Mouse (Mus musculus) stomach, postnatal 0 days (tissue): ENCODE measurements at regions not wholly inside any gene's neighbourhood (a gene's known extent, or its start where the extent isn't known, plus 50 kb on each side); places are given as distances from the start of the nearest gene placed in this dataset.

Experiments used
- ATAC-seq: fragments of 200-750 bp; cut with Nextera tagmentation; 2 replicates; pipeline ENCODE4 v1.8.0; 2017; ENCODE audit not compliant: low FRiP score, low TSS enrichment
- DNase-seq: peaks from one replicate; pipeline ENCODE4 v3.0.0-alpha.2; 2016; ENCODE audit warnings: low spot score
- H3K27ac ChIP-seq: fragments of 300-500 bp; sonication (generic); replicated peaks from 2 replicates; pipeline ENCODE4 v1.5.1; 2014; ENCODE audit warnings: mild to moderate bottlenecking, control low read depth
- H3K27me3 ChIP-seq: fragments of 300-500 bp; sonication (generic); 2 replicates; pipeline ENCODE4 v1.6.1; 2014; ENCODE audit warnings: low read length; ENCODE audit not compliant: control insufficient read depth, insufficient read depth
- H3K36me3 ChIP-seq: fragments of 300-500 bp; sonication (generic); 2 replicates; pipeline ENCODE4 v1.6.1; 2014; ENCODE audit warnings: low read length, mixed read lengths; ENCODE audit not compliant: control insufficient read depth, insufficient read depth
- H3K4me1 ChIP-seq: fragments of 300-500 bp; sonication (generic); replicated peaks from 2 replicates; pipeline ENCODE4 v1.6.1; 2014; ENCODE audit warnings: antibody characterized with exemption; ENCODE audit not compliant: control insufficient read depth, insufficient read depth
- H3K4me2 ChIP-seq: fragments of 300-500 bp; sonication (generic); replicated peaks from 2 replicates; pipeline ENCODE4 v1.6.1; 2014; ENCODE audit warnings: low read depth, mild to moderate bottlenecking, control low read depth, moderate library complexity
- H3K4me3 ChIP-seq: fragments of 300-500 bp; sonication (generic); 2 replicates; pipeline ENCODE4 v1.5.1; 2014; ENCODE audit warnings: low read depth, low read length, control low read depth
- H3K9ac ChIP-seq: fragments of 300-500 bp; sonication (generic); 2 replicates; pipeline ENCODE4 v1.6.1; 2014; ENCODE audit warnings: mild to moderate bottlenecking, low read length, control low read depth, mixed read lengths
- H3K9me3 ChIP-seq: fragments of 300-500 bp; sonication (generic); 2 replicates; pipeline ENCODE4 v1.6.1; 2016; ENCODE audit warnings: low read length; ENCODE audit not compliant: control insufficient read depth
- CTCF ChIP-seq: IDR thresholded peaks from 2 replicates; pipeline ENCODE4 v1.5.1; 2016; ENCODE audit warnings: antibody characterized with exemption, low read depth, mild to moderate bottlenecking, moderate library complexity
- EP300 ChIP-seq: optimal IDR thresholded peaks from 2 replicates; pipeline ENCODE3; 2016; ENCODE audit warnings: antibody characterized with exemption
- WGBS: fragments of 180-500 bp; shearing (Covaris S2); extraction: QIAGEN DNeasy Blood & Tissue Kit; methylation state at CpG from one replicate; pipeline ENCODE4 v1.1.7; 2014; 5-methylcytosine and 5-hydroxymethylcytosine counted together

DNA sequence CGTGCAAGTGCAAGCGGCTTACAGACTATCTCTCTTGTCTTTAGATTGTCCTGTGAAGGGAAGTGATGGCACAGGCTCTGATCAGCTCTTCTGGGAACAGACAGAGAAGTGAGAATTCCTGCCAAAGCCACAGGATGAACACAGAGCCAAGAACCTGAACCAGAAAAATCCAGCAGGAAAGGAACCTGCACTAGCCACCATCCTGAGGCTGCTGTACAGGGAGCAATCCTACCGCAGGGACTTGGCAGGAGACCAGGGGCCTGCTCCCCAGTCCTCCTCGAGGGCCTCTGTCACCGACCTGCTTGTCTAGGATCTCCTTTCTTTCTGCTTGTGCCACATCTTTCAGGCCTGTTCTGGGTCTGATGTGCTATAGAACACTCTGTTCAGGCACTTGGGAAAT, 65.0 kb upstream of the Polg start:
- Histone ChIP-seq H3K9me3 (no peaks in the 10 kb centered on the region), H3K4me1 (peaks cover 4% of the 10 kb centered on the region), H3K27me3 (peaks cover 23% of the 10 kb centered on the region), H3K9ac (no peak overlapping the region), H3K27ac (no peak overlapping the region), H3K4me2 (no peak overlapping the region), H3K4me3 (no peak overlapping the region), H3K36me3 (no peaks in the 10 kb centered on the region)
- 24% methylated on average over 5 of the region's 5 CpGs for WGBS
- DNase-seq, result no peak
- no peak for ATAC-seq
- no peak for TF ChIP-seq EP300
- TF ChIP-seq CTCF, result no peak

DNA sequence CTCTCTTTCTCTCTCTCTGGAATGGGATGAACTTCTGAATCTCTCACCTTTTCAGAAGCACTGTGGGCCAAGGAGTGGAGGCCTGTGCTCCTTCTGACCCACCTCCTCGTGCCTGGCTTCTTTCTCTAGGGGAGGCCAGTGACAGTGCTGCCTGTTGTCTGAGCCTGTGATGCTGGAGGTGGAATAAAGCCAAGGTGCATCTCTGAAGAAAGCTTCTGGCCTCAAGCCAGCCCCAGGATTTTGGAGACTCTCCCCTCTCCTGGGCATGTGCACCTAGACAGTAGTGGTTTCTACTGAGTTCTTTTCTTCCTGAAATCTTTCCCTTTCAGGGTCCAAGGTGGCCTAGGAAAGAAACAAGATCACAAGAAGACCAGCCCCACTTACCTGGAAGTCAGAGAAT, 63.3 kb upstream of the Polg start:
- no peaks in the 10 kb centered on the region for H3K4me1 ChIP-seq
- DNase-seq, result no peak
- no peaks in the 10 kb centered on the region for H3K36me3 ChIP-seq
- 17% methylated on average over 1 of the region's 1 CpGs for WGBS
- no peak overlapping the region for H3K4me2 ChIP-seq
- no peak overlapping the region for H3K27ac ChIP-seq
- peaks cover 14% of the 10 kb centered on the region; the same call in 1 of the 2 replicates for H3K27me3 ChIP-seq
- no peak for ATAC-seq
- TF ChIP-seq CTCF (no peak), EP300 (no peak)
- H3K4me3 ChIP-seq, result no peak overlapping the region
- H3K9me3 ChIP-seq, result no peaks in the 10 kb centered on the region
- no peak overlapping the region for H3K9ac ChIP-seq

- Histone ChIP-seq H3K27me3 (peaks cover 6% of the 10 kb centered on the region; the same call in 1 of the 2 replicates), H3K4me3 (no peak overlapping the region), H3K4me2 (no peak overlapping the region), H3K9ac (no peak overlapping the region), H3K9me3 (no peaks in the 10 kb centered on the region), H3K27ac (no peak overlapping the region), H3K4me1 (no peaks in the 10 kb centered on the region), H3K36me3 (no peaks in the 10 kb centered on the region)
- no peak for DNase-seq
- no peak for TF ChIP-seq CTCF
- TF ChIP-seq EP300, result no peak
- WGBS, result 16% methylated on average over 3 of the region's 3 CpGs
- ATAC-seq, result no peak
Observed at GRCm38 (mm10) chr7:79527984-79528383, 61.8 kb upstream of the Polg start.

DNA sequence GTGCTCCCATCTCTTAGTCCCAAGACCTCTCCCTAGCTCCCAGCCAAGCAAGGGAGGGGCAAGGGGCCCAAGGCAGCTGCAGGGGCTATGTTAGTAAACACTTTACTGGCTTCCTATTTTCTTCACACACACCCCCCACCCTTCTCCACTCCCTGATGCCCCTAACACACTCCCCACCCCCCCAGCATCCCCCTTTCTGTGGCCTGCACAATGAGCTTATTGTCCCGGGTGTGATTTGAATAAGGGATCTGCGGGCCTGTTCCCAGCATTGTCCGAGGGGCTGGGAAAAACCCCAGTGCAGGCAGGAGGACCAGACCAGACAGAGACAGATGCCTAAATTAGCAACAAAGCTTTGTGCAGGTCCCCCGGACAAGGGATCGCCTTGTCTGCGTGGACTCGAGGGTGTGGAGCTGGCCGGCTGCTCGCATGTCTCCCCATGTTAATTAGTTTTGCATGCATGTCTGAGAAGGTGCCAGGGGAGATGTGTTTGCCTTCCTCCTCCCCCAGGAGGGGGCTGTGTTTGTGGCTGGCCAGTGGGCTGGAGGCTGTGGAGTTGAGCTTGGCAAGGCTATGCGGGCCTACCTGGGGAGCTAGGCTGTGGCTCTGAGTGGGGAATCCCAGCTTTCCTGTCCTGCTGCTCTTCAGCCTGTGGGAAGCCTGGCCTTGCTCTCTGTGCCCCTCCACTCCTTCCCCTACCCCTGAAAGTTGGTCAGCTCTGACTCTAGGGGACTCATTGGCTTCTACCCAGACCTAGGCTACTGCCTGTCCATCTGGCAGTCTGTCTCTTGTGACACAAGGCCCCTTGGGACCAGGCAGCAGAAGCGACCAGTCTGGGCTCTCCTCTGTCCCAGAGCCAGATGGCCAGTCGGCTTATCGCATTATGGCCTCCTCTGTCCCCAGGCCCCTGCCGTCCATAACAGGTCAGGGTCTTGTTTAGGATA, 59.8 kb upstream of the Polg start:
- no peaks in the 10 kb centered on the region; the same call in 1 of the 2 replicates for H3K27me3 ChIP-seq
- H3K9me3 ChIP-seq, result no peaks in the 10 kb centered on the region
- H3K4me1 ChIP-seq, result no peaks in the 10 kb centered on the region
- WGBS, result 45% methylated on average over 14 of the region's 14 CpGs
- no peaks in the 10 kb centered on the region for H3K36me3 ChIP-seq
- ATAC-seq (peak; percentile 24; the same call in 1 of the 2 replicates), DNase-seq (no peak)
- no peak overlapping the region for H3K9ac ChIP-seq
- H3K27ac ChIP-seq, result no peak overlapping the region
- no peak for TF ChIP-seq EP300
- no peak for TF ChIP-seq CTCF
- no peak overlapping the region for H3K4me3 ChIP-seq
- no peak overlapping the region for H3K4me2 ChIP-seq

DNA sequence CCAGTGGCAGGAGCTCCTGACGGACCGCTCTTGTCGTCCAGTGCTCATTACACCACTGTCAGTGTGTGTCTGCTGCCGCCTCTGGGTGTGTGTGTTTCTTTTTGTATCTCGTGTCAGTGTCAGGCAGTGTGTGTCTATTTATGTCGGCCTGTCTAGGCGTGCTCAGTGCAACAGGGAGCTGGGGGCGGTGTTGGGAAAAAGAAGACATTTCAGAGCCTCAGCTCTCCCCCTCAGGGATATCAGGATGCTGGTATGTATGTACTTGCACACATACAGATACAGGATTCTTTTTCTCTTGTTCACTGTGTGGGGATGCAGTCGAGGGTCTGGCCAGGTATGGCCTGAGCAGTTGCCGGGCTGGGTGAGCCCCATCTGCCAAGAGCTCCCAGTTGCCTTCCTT, 58.8 kb upstream of the Polg start:
- TF ChIP-seq EP300 (no peak), CTCF (no peak)
- Histone ChIP-seq H3K4me2 (no peak overlapping the region), H3K36me3 (no peaks in the 10 kb centered on the region), H3K27me3 (no peaks in the 10 kb centered on the region; the same call in 1 of the 2 replicates), H3K9me3 (no peaks in the 10 kb centered on the region), H3K9ac (no peak overlapping the region), H3K4me1 (no peaks in the 10 kb centered on the region), H3K27ac (no peak overlapping the region), H3K4me3 (no peak overlapping the region)
- no peak for ATAC-seq
- WGBS, result 71% methylated on average over 10 of the region's 10 CpGs
- no peak for DNase-seq

GRCm38 (mm10) chr7:79523696-79524095, 57.5 kb upstream of the Polg start:
- H3K9ac ChIP-seq, result no peak overlapping the region
- H3K36me3 ChIP-seq, result no peaks in the 10 kb centered on the region
- H3K27ac ChIP-seq, result no peak overlapping the region
- H3K4me3 ChIP-seq, result no peak overlapping the region
- no peaks in the 10 kb centered on the region for H3K4me1 ChIP-seq
- ATAC-seq (no peak), DNase-seq (no peak)
- TF ChIP-seq EP300 (no peak), CTCF (no peak)
- H3K9me3 ChIP-seq, result no peaks in the 10 kb centered on the region
- WGBS, result 54% methylated on average over 4 of the region's 4 CpGs
- H3K4me2 ChIP-seq, result no peak overlapping the region
- no peaks in the 10 kb centered on the region; the same call in 1 of the 2 replicates for H3K27me3 ChIP-seq
